Mouse (Mus musculus) adrenal gland, postnatal 0 days (tissue): ENCODE measurements around the gene Nsun7. TPM values are rescaled to one million over a fixed set of nuclear protein-coding genes. Genes with fewer than 3 reads are reported as not detected.

Experiments
- polyA plus RNA-seq: library from polyadenylated mRNA; unstranded; fragments of >200 nt; fragmentation: Nextera tagmentation; extraction: Ambion mirVana; gene quantifications from 2 replicates; pipeline ENCODE4 v1.2.1, GENCODE M21; 2015

Nsun7 gene
- polyA plus RNA-seq, result 0.33 and 0.46 TPM in 2 replicates

GRCm38 (mm10) chr5:66259756-66260448 lies at the start of gene Nsun7:
Gene Nsun7, plus strand, starts transcription at chr5:66259897.

Other genes with a start within 250 kb of the Nsun7 start
- gene Rbm47, start 86.8 kb upstream of the Nsun7 start, polyA plus RNA-seq, result 15.6 and 53.1 TPM in 2 replicates